Mouse (Mus musculus): Measurements from ENCODE around the gene Cst9. TPM values are rescaled to one million over a fixed set of nuclear protein-coding genes. Genes with fewer than 3 reads are reported as not detected.

Gene Cst9
- polyA plus RNA-seq, 1 experiment from 2014 or later: not detected

DNA sequence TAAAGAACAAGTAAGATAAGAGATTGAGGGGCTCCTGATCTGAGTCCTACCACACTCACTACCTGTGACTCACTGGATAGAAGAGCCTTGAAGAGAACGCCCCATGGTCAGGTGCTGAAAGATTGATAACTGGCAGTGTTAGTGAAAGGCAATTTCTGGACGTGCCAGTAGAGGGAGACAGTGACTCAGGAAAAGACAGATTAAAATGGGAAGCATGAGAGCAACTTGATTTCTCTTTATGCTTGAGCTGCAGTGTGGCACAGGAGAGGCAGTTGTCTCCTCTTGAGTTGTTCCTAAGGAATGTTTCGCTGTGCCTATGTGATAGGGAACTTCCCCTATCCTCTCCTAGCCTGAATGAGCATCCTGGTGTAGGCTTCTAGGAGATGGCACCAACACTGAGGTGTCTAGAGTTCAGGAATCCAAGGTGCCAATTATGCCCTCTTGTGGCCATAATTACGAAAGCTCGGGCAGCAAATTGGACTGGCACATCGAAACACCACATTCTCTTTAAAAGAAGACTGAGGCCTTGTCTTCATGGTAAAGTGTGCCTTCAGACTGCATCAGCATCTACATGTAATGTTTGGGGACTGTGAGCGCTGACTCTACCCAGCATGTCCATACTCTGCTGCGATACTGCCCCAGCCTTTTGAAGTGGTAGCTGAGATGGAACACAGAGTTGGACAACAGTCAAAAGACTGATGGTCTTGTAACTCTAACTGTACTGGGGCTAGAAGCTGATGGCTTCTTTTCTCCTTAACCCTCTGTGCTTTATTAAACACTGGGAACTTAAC lies 16.4 kb downstream of the Cst9 start:
- Histone ChIP-seq H3K9me3 (replicated peaks; ENCODE audit: control insufficient read depth, low read length) (no peaks in the 10 kb centered on the region), H3K4me2 (ENCODE audit: low read depth, low read length) (no peak overlapping the region), H3K4me1 (ENCODE audit: control insufficient read depth, low read depth, low read length) (no peaks in the 10 kb centered on the region), H3K9ac (ENCODE audit: low read depth, low read length) (no peak overlapping the region), H3K4me3 (ENCODE audit: low read depth, low read length) (no peak overlapping the region), H3K27ac (ENCODE audit: low read length) (no peak overlapping the region), H3K27me3 (ENCODE audit: control insufficient read depth, insufficient read depth, low read depth, low read length) (no peaks in the 10 kb centered on the region), H3K36me3 (ENCODE audit: control insufficient read depth, insufficient read depth) (no peaks in the 10 kb centered on the region)
- peak; percentile 45; the same call in 1 of the 2 replicates for ATAC-seq (ENCODE audit: low read depth)
- WGBS (ENCODE audit: insufficient replicate concordance): 33% methylated on average over 8 of the region's 8 CpGs

DNA sequence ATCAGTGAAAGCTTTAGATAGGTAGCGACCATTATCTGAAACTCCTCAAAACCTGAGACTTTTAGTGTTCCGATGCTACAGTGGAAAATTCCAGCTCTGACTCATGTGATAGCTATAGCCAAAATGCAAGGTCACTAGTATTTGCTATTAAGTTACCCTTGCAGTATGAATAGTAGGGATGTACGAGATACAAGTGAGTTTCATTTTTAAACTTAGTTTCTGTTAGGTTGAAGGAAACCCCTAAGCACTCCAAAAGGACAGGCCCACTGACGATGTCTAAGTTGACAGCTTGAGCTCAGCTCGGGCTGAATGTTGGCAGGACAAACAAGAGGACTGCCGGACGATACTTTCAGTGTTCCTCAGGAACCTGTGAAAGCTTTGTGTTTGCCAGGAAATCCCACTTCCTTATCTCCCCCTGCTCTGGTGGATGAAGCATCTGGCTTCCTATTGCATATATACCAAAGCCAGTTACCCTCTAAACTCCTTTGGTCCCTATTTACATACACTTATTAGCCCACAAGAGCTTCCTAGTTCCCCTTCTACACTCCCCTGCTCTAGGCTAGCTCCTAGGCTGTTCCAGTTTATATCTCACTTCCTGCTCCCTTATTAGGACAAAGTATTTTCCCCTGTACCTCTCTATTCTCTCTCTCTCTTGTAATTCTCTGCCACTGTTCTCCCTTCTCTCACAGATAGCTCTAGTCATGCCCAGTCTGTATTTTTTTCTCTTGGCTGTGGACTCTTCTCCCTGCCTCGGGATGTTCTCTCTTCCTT lies 21.9 kb downstream of the Cst9 start:
- 25% methylated on average over 8 of the region's 8 CpGs for WGBS (ENCODE audit: insufficient replicate concordance)
- no peak overlapping the region for H3K27ac ChIP-seq (ENCODE audit: low read length)
- peak; percentile 7; the same call in 1 of the 2 replicates for ATAC-seq (ENCODE audit: low read depth)
- no peak overlapping the region for H3K4me2 ChIP-seq (ENCODE audit: low read depth, low read length)
- no peak overlapping the region for H3K9ac ChIP-seq (ENCODE audit: low read depth, low read length)
- no peak overlapping the region for H3K4me3 ChIP-seq (ENCODE audit: low read depth, low read length)
- H3K4me1 ChIP-seq (ENCODE audit: control insufficient read depth, low read depth, low read length): no peaks in the 10 kb centered on the region
- no peaks in the 10 kb centered on the region for H3K27me3 ChIP-seq (ENCODE audit: control insufficient read depth, insufficient read depth, low read depth, low read length)
- no peaks in the 10 kb centered on the region for H3K36me3 ChIP-seq (ENCODE audit: control insufficient read depth, insufficient read depth)
- H3K9me3 ChIP-seq (replicated peaks; ENCODE audit: control insufficient read depth, low read length): no peaks in the 10 kb centered on the region

DNA sequence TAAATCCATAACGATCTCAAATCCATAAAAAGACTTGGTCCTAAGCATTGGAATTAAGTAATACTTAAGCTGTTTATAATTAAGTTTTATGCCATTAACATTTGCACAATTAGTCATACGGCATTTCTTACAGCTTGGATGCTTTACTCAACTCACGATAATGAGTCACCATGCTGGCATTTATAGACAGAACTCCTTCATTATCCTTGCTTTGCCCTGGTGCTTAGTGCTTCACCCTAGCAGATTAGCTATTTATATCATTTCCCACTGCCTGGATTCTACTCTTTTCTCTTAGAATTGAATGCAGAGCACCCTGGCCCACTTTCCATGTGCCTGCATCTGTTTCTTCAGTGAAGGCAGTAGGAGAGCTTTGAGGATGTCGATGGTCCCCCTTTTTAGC lies 22.6 kb downstream of the Cst9 start:
- Histone ChIP-seq H3K36me3 (ENCODE audit: control insufficient read depth, insufficient read depth) (no peaks in the 10 kb centered on the region), H3K4me2 (ENCODE audit: low read depth, low read length) (no peak overlapping the region), H3K4me1 (ENCODE audit: control insufficient read depth, low read depth, low read length) (no peaks in the 10 kb centered on the region), H3K9ac (ENCODE audit: low read depth, low read length) (no peak overlapping the region), H3K27ac (ENCODE audit: low read length) (no peak overlapping the region), H3K4me3 (ENCODE audit: low read depth, low read length) (no peak overlapping the region), H3K9me3 (replicated peaks; ENCODE audit: control insufficient read depth, low read length) (no peaks in the 10 kb centered on the region), H3K27me3 (ENCODE audit: control insufficient read depth, insufficient read depth, low read depth, low read length) (no peaks in the 10 kb centered on the region)
- no peak for ATAC-seq (ENCODE audit: low read depth)
- 62% methylated on average over 4 of the region's 4 CpGs for WGBS (ENCODE audit: insufficient replicate concordance)

DNA sequence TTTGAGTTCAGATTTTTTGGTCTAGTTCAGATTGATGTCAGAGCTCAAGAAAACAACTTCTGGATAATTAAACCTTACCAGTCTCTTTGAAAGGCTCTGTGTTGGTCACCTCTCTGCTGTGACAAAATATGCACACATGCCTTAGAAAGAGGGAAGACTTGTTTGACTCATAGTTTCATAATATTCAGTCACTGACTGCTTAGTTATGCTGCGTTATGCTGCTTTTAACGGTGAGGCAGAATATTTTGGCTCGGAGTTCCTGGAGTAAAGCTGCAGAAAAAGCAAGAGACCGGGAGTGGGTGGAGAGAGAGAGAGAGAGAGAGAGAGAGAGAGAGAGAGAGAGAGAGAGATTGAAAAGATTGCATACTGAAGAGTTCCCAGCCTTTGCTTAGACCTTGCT lies 26.0 kb downstream of the Cst9 start:
- H3K9me3 ChIP-seq (replicated peaks; ENCODE audit: control insufficient read depth, low read length): no peaks in the 10 kb centered on the region
- no peaks in the 10 kb centered on the region for H3K36me3 ChIP-seq (ENCODE audit: control insufficient read depth, insufficient read depth)
- H3K9ac ChIP-seq (ENCODE audit: low read depth, low read length): no peak overlapping the region
- H3K27ac ChIP-seq (ENCODE audit: low read length): no peak overlapping the region
- WGBS (ENCODE audit: insufficient replicate concordance): 69% methylated on average over 4 of the region's 4 CpGs
- H3K4me2 ChIP-seq (ENCODE audit: low read depth, low read length): no peak overlapping the region
- no peaks in the 10 kb centered on the region for H3K27me3 ChIP-seq (ENCODE audit: control insufficient read depth, insufficient read depth, low read depth, low read length)
- no peak for ATAC-seq (ENCODE audit: low read depth)
- H3K4me3 ChIP-seq (ENCODE audit: low read depth, low read length): no peak overlapping the region
- no peaks in the 10 kb centered on the region for H3K4me1 ChIP-seq (ENCODE audit: control insufficient read depth, low read depth, low read length)

DNA sequence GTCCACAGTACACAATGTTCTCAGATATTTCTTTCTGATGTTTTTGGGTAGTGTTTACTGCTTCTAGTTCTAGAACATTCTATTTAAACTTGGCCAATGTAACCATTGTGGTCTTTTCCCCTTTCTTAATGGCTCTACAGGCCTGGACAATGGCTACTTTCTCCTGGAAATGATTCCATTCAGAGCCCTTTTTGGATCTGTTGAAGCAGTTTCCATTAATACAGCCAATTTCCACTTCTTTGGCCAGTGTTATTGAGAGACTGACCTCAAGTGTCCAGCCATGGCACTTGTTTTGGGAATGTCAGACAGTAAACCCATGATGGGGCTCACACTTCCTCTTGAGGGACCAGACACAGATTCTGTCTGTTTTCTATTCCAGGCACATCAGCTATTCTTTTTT lies 26.7 kb downstream of the Cst9 start:
- Histone ChIP-seq H3K9ac (ENCODE audit: low read depth, low read length) (no peak overlapping the region), H3K27ac (ENCODE audit: low read length) (no peak overlapping the region), H3K4me2 (ENCODE audit: low read depth, low read length) (no peak overlapping the region), H3K4me1 (ENCODE audit: control insufficient read depth, low read depth, low read length) (no peaks in the 10 kb centered on the region), H3K27me3 (ENCODE audit: control insufficient read depth, insufficient read depth, low read depth, low read length) (no peaks in the 10 kb centered on the region), H3K36me3 (ENCODE audit: control insufficient read depth, insufficient read depth) (no peaks in the 10 kb centered on the region), H3K9me3 (replicated peaks; ENCODE audit: control insufficient read depth, low read length) (no peaks in the 10 kb centered on the region), H3K4me3 (ENCODE audit: low read depth, low read length) (no peak overlapping the region)
- ATAC-seq (ENCODE audit: low read depth): no peak

DNA sequence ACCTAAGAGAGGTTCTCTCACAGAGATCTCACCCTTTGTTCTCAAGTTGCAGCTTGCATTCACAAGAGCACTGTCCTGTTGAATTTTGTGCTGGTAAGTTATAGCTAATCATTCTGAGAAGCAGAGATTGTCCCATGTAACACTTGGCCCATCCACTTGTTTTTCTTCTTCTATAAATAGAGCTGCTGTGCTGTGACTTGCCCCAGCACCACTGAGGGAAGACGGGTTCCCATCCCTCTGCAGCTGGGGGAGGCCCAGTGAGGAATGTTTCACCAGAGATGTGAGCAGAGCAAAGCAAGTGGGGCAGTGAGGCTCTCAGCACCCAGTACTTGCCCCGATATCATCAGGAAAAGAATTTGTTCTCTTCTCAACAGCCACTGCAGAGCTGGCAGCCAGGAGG lies 30.0 kb downstream of the Cst9 start, which contains the start of gene 9230104L09Rik:
Gene 9230104L09Rik, minus strand, starts transcription at position 73 of the 400 bp plus-strand sequence.
- Histone ChIP-seq H3K4me1 (ENCODE audit: control insufficient read depth, low read depth, low read length) (no peaks in the 10 kb centered on the region), H3K9ac (ENCODE audit: low read depth, low read length) (no peak within 1 kb of the TSS), H3K9me3 (replicated peaks; ENCODE audit: control insufficient read depth, low read length) (no peaks in the 10 kb centered on the region), H3K4me3 (ENCODE audit: low read depth, low read length) (no peak within 1 kb of the TSS), H3K27me3 (ENCODE audit: control insufficient read depth, insufficient read depth, low read depth, low read length) (no peaks in the 10 kb centered on the region), H3K27ac (ENCODE audit: low read length) (no peak within 1 kb of the TSS), H3K4me2 (ENCODE audit: low read depth, low read length) (no peak within 1 kb of the TSS), H3K36me3 (ENCODE audit: control insufficient read depth, insufficient read depth) (no peaks in the 10 kb centered on the region)
- 44% methylated on average over 2 of the region's 2 CpGs for WGBS (ENCODE audit: insufficient replicate concordance)
- no peak for ATAC-seq (ENCODE audit: low read depth)

DNA sequence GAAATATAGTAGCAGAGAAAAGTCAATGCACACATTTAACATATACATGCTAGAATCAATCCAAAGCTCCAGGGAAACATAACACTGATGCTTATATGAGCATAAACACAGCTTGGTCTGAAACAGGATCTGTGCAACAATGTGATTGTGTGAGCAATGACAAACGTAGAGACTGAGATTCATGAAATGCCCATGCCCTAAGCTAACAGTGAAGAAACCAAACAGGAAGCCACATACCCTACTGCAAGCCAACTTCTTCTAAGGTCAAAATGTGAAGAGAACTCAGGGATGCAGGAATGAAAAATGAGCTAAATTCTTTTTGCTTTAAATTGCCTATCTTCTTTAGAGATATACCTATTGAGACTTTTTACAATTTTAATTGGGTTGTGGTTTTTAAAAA lies 34.0 kb downstream of the Cst9 start:
- no peak overlapping the region for H3K9ac ChIP-seq (ENCODE audit: low read depth, low read length)
- H3K4me2 ChIP-seq (ENCODE audit: low read depth, low read length): no peak overlapping the region
- H3K4me3 ChIP-seq (ENCODE audit: low read depth, low read length): no peak overlapping the region
- no peak for ATAC-seq (ENCODE audit: low read depth)
- H3K4me1 ChIP-seq (ENCODE audit: control insufficient read depth, low read depth, low read length): peaks cover 1% of the 10 kb centered on the region
- H3K27me3 ChIP-seq (ENCODE audit: control insufficient read depth, insufficient read depth, low read depth, low read length): no peaks in the 10 kb centered on the region
- H3K9me3 ChIP-seq (replicated peaks; ENCODE audit: control insufficient read depth, low read length): no peaks in the 10 kb centered on the region
- 27% methylated on average over 1 of the region's 1 CpGs for whole genome bisulfite sequencing (ENCODE audit: insufficient replicate concordance)
- no peaks in the 10 kb centered on the region; the same call in 1 of the 2 replicates for H3K36me3 ChIP-seq (ENCODE audit: control insufficient read depth, insufficient read depth)
- H3K27ac ChIP-seq (ENCODE audit: low read length): no peak overlapping the region

DNA sequence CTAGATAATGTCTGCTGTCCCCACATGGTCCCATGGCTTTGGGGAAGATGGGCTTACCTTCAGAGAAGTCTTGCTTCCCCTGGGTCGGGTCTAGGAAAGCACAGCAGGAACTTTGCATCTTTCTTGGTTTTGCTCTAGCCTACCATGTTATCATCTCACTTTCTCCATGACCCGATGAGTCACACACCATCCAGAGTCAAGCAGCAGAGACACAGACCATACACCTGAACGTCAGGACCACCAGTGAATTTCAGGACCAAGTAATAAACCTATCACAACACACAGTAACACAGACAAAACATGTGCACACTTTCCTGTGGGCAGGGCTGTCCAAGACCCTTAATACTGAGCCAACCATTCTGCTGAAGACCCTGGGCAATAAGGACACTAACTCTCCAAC lies 35.6 kb downstream of the Cst9 start:
- Histone ChIP-seq H3K9ac (ENCODE audit: low read depth, low read length) (no peak overlapping the region), H3K27ac (ENCODE audit: low read length) (no peak overlapping the region), H3K36me3 (ENCODE audit: control insufficient read depth, insufficient read depth) (no peaks in the 10 kb centered on the region; the same call in 1 of the 2 replicates), H3K4me2 (ENCODE audit: low read depth, low read length) (no peak overlapping the region), H3K4me1 (ENCODE audit: control insufficient read depth, low read depth, low read length) (peaks cover 10% of the 10 kb centered on the region), H3K27me3 (ENCODE audit: control insufficient read depth, insufficient read depth, low read depth, low read length) (no peaks in the 10 kb centered on the region), H3K9me3 (replicated peaks; ENCODE audit: control insufficient read depth, low read length) (no peaks in the 10 kb centered on the region), H3K4me3 (ENCODE audit: low read depth, low read length) (no peak overlapping the region)
- no peak for ATAC-seq (ENCODE audit: low read depth)
- WGBS (ENCODE audit: insufficient replicate concordance): 56% methylated on average over 3 of the region's 3 CpGs

DNA sequence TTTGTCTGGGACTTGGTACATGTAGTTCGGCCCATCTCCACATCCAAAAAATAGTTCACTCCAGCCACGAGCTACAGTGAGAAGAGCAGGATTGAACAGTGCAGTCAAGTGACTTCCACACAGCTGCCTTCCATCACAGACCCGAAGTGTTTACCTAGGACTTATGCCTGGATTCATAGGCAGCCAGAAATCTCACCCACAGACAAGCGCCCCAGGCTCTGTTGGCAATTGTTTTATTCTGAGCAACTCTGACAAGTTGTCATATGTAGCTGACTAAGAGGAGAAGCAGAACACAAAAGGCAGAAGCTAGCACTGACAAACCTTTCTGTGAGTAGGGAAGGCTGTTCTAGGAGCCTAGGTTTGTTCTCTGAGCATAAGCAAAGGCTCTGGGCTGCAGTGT lies 37.9 kb downstream of the Cst9 start:
- Histone ChIP-seq H3K4me3 (ENCODE audit: low read depth, low read length) (no peak overlapping the region), H3K27me3 (ENCODE audit: control insufficient read depth, insufficient read depth, low read depth, low read length) (no peaks in the 10 kb centered on the region), H3K4me2 (ENCODE audit: low read depth, low read length) (peak overlapping the region; percentile 84), H3K9ac (ENCODE audit: low read depth, low read length) (no peak overlapping the region), H3K9me3 (replicated peaks; ENCODE audit: control insufficient read depth, low read length) (no peaks in the 10 kb centered on the region), H3K4me1 (ENCODE audit: control insufficient read depth, low read depth, low read length) (peaks cover 13% of the 10 kb centered on the region), H3K27ac (ENCODE audit: low read length) (no peak overlapping the region), H3K36me3 (ENCODE audit: control insufficient read depth, insufficient read depth) (no peaks in the 10 kb centered on the region; the same call in 1 of the 2 replicates)
- no peak for ATAC-seq (ENCODE audit: low read depth)
- WGBS (ENCODE audit: insufficient replicate concordance): 66% methylated on average over 4 of the region's 4 CpGs
